Mouse (Mus musculus) spleen, embryonic (tissue): ENCODE measurements at regions not wholly inside any gene's neighbourhood (a gene's known extent, or its start where the extent isn't known, plus 50 kb on each side); places are given as distances from the start of the nearest gene placed in this dataset.

Experiments used
- CTCF ChIA-PET: fragments of 350-600 bp; sonication (Branson Sonifier 250); formaldehyde crosslinking; loops from one replicate; lab custom pipeline; 2022; lab: Charles Lee

DNA sequence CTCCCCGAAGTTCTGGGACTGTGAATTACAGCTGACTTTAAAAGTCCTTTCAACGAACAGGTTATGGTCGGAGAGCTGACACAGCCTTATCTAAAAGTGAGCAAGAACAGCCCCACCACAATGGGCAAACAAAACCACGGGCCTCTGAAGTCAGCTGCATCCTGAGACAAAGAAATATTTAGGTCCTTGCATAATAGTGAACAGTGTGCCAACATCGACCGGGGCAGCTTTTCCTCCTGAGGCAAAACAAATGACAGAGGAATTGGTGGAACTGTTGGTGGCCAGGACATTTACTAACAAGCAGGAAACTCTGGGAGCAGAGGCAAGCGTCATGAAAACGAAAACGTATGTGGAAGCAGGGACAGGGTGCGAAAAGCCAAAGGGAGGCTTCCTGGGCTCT, 54.3 kb upstream of the Mon1b start:
- CTCF ChIA-PET, result no interaction called here

DNA sequence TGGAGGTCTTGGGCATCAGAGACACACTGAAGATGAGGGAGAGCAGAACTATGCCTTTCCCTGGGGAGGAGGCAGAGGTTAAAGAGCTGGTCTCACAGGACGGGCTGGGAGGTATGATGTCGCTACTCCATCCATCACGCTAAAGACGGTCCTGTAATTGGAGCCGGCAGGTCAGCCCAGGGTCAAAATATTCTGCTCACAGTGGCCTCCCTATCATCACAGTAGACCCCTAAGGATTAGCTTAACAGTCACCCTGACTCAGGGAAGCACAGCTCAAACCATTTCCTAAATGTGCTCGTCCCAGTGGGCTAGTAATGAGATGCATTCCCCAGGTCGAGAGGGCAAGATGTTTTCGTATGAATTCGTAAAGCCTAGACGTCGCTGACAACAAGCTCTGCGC, 53.7 kb upstream of the Mon1b start:
- CTCF ChIA-PET, result no interaction called here

DNA sequence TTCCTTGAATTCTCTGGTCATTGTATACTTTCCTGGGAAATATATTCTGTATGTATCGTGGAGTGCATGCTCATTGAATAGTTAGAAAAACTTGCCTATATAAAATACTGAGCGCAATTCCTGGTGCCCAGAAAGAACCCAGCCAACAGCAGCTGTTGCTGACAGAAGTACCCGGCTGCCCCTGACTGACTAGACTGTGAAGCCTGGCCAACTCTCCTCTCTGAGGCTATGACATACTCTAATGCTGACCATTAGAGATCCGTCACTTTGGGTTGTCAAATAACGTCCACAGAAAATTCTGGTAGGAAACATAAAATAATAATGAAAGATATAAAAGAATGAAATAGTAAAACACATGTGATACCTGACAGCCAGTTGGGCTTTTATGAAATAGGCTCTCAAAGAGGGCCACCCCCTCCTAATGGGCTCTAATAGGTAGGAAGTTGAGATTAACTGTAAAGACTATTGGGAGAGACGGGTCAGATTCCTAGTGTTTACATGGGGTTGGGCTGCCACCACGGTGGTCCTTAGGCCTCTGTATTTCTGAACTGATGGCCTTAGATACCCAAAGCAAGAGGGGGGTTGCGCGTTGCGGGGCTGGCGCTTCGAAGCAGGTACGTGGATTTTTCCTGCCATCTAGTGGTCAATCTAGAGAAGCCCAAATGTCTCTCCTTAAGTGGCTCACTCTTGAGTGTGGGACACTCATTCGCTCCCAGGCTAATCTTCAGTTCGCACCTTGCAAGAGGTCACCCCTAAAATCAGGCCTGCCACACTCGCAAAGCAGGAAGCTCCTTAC, 53.0 kb upstream of the Mon1b start:
- CTCF ChIA-PET, result no interaction called here

DNA sequence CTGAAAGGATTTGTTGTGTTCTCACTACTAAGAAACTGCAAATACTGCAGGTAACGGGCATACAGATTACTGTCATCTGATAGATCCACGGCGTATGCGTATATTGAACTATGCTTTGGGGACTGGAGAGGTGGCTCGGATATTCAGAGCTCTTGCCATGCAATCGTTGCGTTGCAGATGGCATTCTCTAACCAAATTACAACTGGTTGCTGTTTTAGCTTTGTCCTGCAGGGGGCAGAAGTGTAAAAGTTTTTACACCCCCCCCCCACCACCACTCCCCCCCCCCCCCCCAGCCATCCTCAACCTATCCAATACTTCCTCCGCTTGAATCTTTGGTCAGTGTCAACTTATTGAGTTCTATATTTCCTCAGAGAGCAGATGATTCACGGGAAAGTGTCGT, 51.6 kb upstream of the Mon1b start:
- CTCF ChIA-PET, result no interaction called here
